In genomic region chr7:19069500-19069899, GRCm38 (mm10) we compare ENCODE assay signal across 12 mouse cellular contexts. TPM values are rescaled to one million over a fixed set of nuclear protein-coding genes. Genes with fewer than 3 reads are reported as not detected.
DNase-seq lines count a peak whose midpoint lies in the region; ATAC-seq and TF ChIP-seq lines count a peak whose summit lies in the region.
"Had no signal": no experiment of that assay in that cellular context is flagged by ENCODE, and none has a peak within 500 bp of the region (broad histone marks: within the 10 kb centered on the region; RNA-seq: fewer than 3 reads in every experiment).

No protein-coding gene starts in this region.

- no peaks in the 10 kb centered on the region for H3K36me3 ChIP-seq in forebrain, embryonic 12.5 days (replicated peaks)
- H3K36me3 ChIP-seq: forebrain, embryonic 15.5 days; liver, embryonic 15.5 days had no signal

- H3K4me3 ChIP-seq in lung, adult 2 months (replicated peaks; ENCODE audit: extremely low read depth, low read depth, low read length), result no peak overlapping the region
- H3K4me3 ChIP-seq in forebrain, embryonic 12.5 days (replicated peaks), result no peak overlapping the region
- H3K4me3 ChIP-seq: forebrain, embryonic 15.5 days; liver, embryonic 15.5 days had no signal

- H3K4me2 ChIP-seq in forebrain, embryonic 12.5 days, result no peak overlapping the region
- H3K4me2 ChIP-seq: forebrain, embryonic 15.5 days; liver, embryonic 15.5 days had no signal

- 49% methylated on average over 3 of the region's 3 CpGs for WGBS in lung, adult 2 months
- WGBS in forebrain, embryonic 12.5 days, result 50% methylated on average over 3 of the region's 3 CpGs

- no peak overlapping the region for H3K27ac ChIP-seq in forebrain, embryonic 12.5 days
- H3K27ac ChIP-seq: forebrain, embryonic 15.5 days; liver, embryonic 15.5 days had no signal

- H3K9ac ChIP-seq in forebrain, embryonic 12.5 days, result no peak overlapping the region
- H3K9ac ChIP-seq: forebrain, embryonic 15.5 days; liver, embryonic 15.5 days had no signal

- TF ChIP-seq POLR2A in lung, adult 2 months (IDR thresholded peaks at IDR 0.05; ENCODE audit: borderline replicate concordance, extremely low read depth, low read depth, low read length), result no peak

- no peaks in the 10 kb centered on the region for H3K4me1 ChIP-seq in lung, adult 2 months (ENCODE audit: control insufficient read depth, insufficient read depth, low read length)
- H3K4me1 ChIP-seq in forebrain, embryonic 12.5 days, result no peaks in the 10 kb centered on the region
- H3K4me1 ChIP-seq: forebrain, embryonic 15.5 days had no signal

- H3K27me3 ChIP-seq in forebrain, embryonic 12.5 days, result peaks cover 30% of the 10 kb centered on the region

- H3K9me3 ChIP-seq in forebrain, embryonic 12.5 days, result 0 out of 2 replicates have a peak, but pooled peaks cover 1% of the 10 kb centered on the region
- H3K9me3 ChIP-seq: forebrain, embryonic 15.5 days; liver, embryonic 15.5 days had no signal

- TF ChIP-seq CTCF in lung, adult 2 months (IDR thresholded peaks at IDR 0.05; ENCODE audit: insufficient read depth, low read length), result peak; percentile 51

- ATAC-seq in megakaryocyte progenitor cell, adult 5-6 weeks (replicated peaks; ENCODE audit: poor library complexity), result peak; percentile 66
- no peak for ATAC-seq in forebrain, embryonic 12.5 days (ENCODE audit: low FRiP score)
- ATAC-seq: forebrain, embryonic 15.5 days had no signal

- peak; percentile 15 for DNase-seq in cerebellum, adult 9-10 months
- DNase-seq in cerebellum, adult 11 months, result no peak
- DNase-seq in lung, adult 2 months, result no peak
- DNase-seq in lung, postnatal 36 days, result no peak
- peak; percentile 66 for DNase-seq in R1 (ENCODE audit: low read depth, low spot score)
- DNase-seq in cerebellum, adult 8-10 months, result no peak
- DNase-seq: cerebellum, adult 11-12 months had no signal

RNA-seq across cellular contexts. Expression of gene Dmwd, which starts 6.5 kb away (rescaled TPM):
- polyA plus RNA-seq in lung, adult 2 months (2012; rRNA removed), result 94.6 and 101 TPM in 2 replicates
- 4.4 and 5.5 TPM in 2 replicates for total RNA-seq in megakaryocyte progenitor cell, adult 5-6 weeks (2015)
- 1.5 and 2.3 TPM in 2 replicates for total RNA-seq in megakaryocyte progenitor cell, adult 5-6 weeks (2017)
- polyA plus RNA-seq in forebrain, embryonic 12.5 days (2016; fragmentation: Nextera tagmentation; extraction: Ambion mirVana), result 18.2 and 19.0 TPM in 2 replicates

RNA-seq across cellular contexts. Expression of gene Dmpk, which starts 14.1 kb away (rescaled TPM):
- polyA plus RNA-seq in lung, adult 2 months (2012; rRNA removed), result 209 and 259 TPM in 2 replicates
- 0.78 and 1.9 TPM in 2 replicates for total RNA-seq in megakaryocyte progenitor cell, adult 5-6 weeks (2015)
- total RNA-seq in megakaryocyte progenitor cell, adult 5-6 weeks (2017), result 0.84 TPM in 1 of 2 replicates, not detected in the other
- 10.6 and 12.3 TPM in 2 replicates for polyA plus RNA-seq in forebrain, embryonic 12.5 days (2016; fragmentation: Nextera tagmentation; extraction: Ambion mirVana)

RNA-seq across cellular contexts. Expression of gene Rsph6a, which starts 15.0 kb away (rescaled TPM):
- not detected in 2 replicates for polyA plus RNA-seq in lung, adult 2 months (2012; rRNA removed)
- total RNA-seq in megakaryocyte progenitor cell, adult 5-6 weeks (2015), result not detected in 2 replicates
- total RNA-seq in megakaryocyte progenitor cell, adult 5-6 weeks (2017), result 0.61 TPM in 1 of 2 replicates, not detected in the other
- not detected in 2 replicates for polyA plus RNA-seq in forebrain, embryonic 12.5 days (2016; fragmentation: Nextera tagmentation; extraction: Ambion mirVana)
- total RNA-seq: heart, postnatal 36 days had no signal
- polyA plus RNA-seq: forebrain, embryonic 15.5 days; liver, embryonic 15.5 days had no signal

RNA-seq across cellular contexts. Expression of gene Six5, which starts 24.9 kb away (rescaled TPM):
- polyA plus RNA-seq in lung, adult 2 months (2012; rRNA removed), result 39.6 and 47.2 TPM in 2 replicates
- total RNA-seq in megakaryocyte progenitor cell, adult 5-6 weeks (2015), result 2.8 and 3.9 TPM in 2 replicates
- total RNA-seq in megakaryocyte progenitor cell, adult 5-6 weeks (2017), result 2.3 and 2.4 TPM in 2 replicates
- polyA plus RNA-seq in forebrain, embryonic 12.5 days (2016; fragmentation: Nextera tagmentation; extraction: Ambion mirVana), result 5.8 and 7.3 TPM in 2 replicates

RNA-seq across cellular contexts. Expression of gene Sympk, which starts 45.3 kb away (rescaled TPM):
- polyA plus RNA-seq in lung, adult 2 months (2012; rRNA removed), result 69.3 and 76.1 TPM in 2 replicates
- total RNA-seq in megakaryocyte progenitor cell, adult 5-6 weeks (2015), result 58.1 and 74.7 TPM in 2 replicates
- total RNA-seq in megakaryocyte progenitor cell, adult 5-6 weeks (2017), result 44.9 and 48.6 TPM in 2 replicates
- polyA plus RNA-seq in forebrain, embryonic 12.5 days (2016; fragmentation: Nextera tagmentation; extraction: Ambion mirVana), result 50.6 and 53.2 TPM in 2 replicates

Comparison
In these comparisons a context has a peak if more than half of its experiments do, and no peak if none do; other contexts are left out.
1. DNase-seq: peak in cerebellum, adult 9-10 months (single experiment) and R1 (single experiment); none in cerebellum, adult 11 months (single experiment), lung, adult 2 months (single experiment), lung, postnatal 36 days (single experiment) and cerebellum, adult 8-10 months (single experiment).
2. RNA of gene Dmpk, which starts 14.1 kb away (polyA plus RNA-seq): 209 to 259 TPM in lung, adult 2 months; 10.6 to 12.3 TPM in forebrain, embryonic 12.5 days; every median in the first group is over 10 times any median in the second.